Mouse (Mus musculus): ENCODE data around the gene Olfr417.

GRCm38 (mm10) chr1:174317308-174317707, 47.6 kb upstream of the Olfr417 start:
- TF ChIP-seq CTCF (IDR thresholded peaks at IDR 0.05; ENCODE audit: extremely low read depth, insufficient read length, insufficient replicate concordance, low read depth, low read length) = no peak
- no peak for TF ChIP-seq POLR2A (IDR thresholded peaks at IDR 0.05; ENCODE audit: low read depth, low read length)

Data from small intestine, adult 2 months (tissue).